Mouse (Mus musculus) embryo, embryonic 10 days (tissue): ENCODE data around the gene Cyp2a4.
"Not testable (repeated sequence)": the region's sequence is repeated elsewhere in the genome, so short reads cannot be mapped to it uniquely, and the experiment has no call there.

Source experiments
- DNase-seq: peaks from one replicate; pipeline ENCODE4 v3.0.0-alpha.2; 2015; ENCODE audit warnings: low spot score

Cyp2a4 gene

GRCm38 (mm10) chr7:26306926-26307325, at the start of gene Cyp2a4:
Gene Cyp2a4 (plus strand): TSS chr7:26307169.
- not testable (repeated sequence) for DNase-seq

GRCm38 (mm10) chr7:26260034-26260433, 46.9 kb upstream of the Cyp2a4 start, which contains the start of gene Vmn1r184:
Gene Vmn1r184 (plus strand): TSS chr7:26260334.
- DNase-seq: not testable (repeated sequence)

- DNase-seq: not testable (repeated sequence)
Observed at GRCm38 (mm10) chr7:26303429-26304166, 3.4 kb upstream of the Cyp2a4 start.

- DNase-seq: not testable (repeated sequence)
Observed at GRCm38 (mm10) chr7:26311786-26312185, 4.8 kb downstream of the Cyp2a4 start.

- DNase-seq: not testable (repeated sequence)
Observed at GRCm38 (mm10) chr7:26315194-26315593, 8.2 kb downstream of the Cyp2a4 start.

GRCm38 (mm10) chr7:26315809-26316208, 8.8 kb downstream of the Cyp2a4 start:
- not testable (repeated sequence) for DNase-seq

GRCm38 (mm10) chr7:26320361-26320760, 13.4 kb downstream of the Cyp2a4 start:
- not testable (repeated sequence) for DNase-seq

DNA sequence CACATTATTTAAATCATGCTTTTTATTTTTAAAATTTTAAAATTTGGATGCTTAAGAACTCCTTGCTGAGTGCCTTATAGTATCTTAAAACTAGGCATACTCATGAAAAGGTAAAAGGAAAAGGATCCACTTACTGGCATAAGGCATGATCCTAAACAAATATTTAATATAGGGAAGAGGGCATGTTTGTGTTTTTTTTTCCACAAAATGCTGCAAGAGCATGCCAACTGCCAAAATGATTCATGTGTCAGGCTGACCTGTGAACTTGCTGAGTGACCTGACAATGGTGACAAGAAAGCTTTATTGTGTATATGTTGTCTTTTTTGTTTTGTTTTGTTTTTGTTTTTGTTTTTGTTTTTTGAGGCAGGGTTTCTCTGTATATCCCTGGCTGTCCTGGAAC, 43.2 kb downstream of the Cyp2a4 start:
- DNase-seq: not testable (repeated sequence)

DNA sequence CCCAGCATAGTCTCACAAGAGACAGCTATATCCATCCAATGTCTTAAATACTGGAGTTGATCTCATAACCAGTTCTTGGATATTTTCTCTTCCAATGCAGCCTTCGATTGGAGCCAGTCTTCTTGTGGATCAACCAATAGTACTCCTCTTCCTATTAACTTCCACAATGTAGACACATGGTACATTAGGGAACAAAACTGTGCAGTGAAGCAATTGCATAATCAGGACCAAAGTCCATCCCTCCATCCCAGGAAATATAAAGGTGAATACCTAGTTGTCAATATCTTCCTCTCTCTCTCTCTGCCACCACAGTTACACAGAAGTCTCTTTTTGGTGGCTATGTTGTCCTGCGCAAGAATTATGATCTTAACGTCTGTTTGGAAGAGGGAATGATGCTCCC, 45.3 kb downstream of the Cyp2a4 start:
- DNase-seq: not testable (repeated sequence)

GRCm38 (mm10) chr7:26356719-26357118, 49.8 kb downstream of the Cyp2a4 start:
- DNase-seq: not testable (repeated sequence)
